Mouse (Mus musculus): ENCODE results near the gene Nprl3. TPM values are rescaled to one million over a fixed set of nuclear protein-coding genes. Genes with fewer than 3 reads are reported as not detected.

Nprl3 gene
- total RNA-seq, 2 experiments from 2014 or later, result 20.2 to 26.1 TPM

DNA sequence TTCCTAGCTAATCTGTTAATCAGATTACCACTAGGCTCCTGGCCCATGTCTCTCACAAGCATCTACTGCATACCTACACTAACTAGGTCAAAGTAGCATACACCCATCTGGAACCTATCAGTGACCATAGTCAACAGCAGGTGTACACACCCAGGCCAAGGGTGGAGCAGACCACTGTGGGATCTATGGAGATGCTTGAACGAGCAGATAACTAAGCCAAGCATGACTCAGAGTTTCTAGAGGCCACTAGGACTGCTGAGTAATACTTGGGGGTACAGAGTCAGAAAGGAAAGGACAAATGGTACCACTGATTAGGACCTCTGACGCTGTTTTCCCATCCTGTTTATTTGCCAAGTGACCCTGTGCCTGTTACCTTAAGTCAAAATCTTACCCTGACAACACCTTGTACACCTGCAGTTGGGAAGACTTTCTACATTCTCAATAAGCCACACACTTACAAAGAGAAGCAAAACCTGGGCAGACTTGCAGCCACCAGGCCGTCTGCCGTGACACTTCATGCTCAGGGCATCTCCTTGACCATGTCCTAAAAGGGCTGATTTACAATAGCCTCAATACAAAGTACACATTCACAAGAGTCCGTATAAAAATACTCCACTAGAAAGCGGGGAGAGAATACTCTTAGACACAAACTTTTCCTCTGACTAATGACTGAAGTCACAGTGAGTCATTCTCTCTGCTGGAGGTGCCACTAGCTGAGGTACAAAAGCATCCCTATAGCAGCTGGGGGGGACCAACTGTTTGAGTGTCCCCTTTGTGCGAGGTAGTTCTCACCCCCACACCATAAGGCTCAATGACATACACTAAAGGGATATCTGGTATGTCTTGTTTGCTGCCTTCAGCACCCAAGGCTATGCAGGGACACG, 16.4 kb downstream of the Nprl3 start:
- intact Hi-C loops (cut with DNase I), result no loop called here
- DNase-seq, result no peak

DNA sequence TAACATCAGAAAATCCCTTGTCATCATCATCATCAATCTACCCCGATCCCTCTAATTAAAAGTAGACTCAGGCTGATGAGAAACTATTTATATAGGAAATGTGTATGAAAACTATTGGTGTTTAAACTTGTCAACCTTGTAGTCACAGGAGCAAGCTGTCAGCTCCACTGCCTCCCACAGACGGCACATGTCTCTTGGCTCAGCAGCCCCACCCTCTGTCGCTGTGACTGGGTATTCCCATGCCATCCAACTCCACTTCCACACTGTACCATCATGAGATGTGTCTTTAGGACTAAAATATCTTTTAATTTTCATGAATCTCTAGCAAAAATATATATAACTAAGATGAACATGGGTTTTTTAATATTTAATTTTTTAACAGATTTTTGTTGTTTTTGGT, 19.2 kb downstream of the Nprl3 start:
- intact Hi-C loops (cut with DNase I), result no loop called here

DNA sequence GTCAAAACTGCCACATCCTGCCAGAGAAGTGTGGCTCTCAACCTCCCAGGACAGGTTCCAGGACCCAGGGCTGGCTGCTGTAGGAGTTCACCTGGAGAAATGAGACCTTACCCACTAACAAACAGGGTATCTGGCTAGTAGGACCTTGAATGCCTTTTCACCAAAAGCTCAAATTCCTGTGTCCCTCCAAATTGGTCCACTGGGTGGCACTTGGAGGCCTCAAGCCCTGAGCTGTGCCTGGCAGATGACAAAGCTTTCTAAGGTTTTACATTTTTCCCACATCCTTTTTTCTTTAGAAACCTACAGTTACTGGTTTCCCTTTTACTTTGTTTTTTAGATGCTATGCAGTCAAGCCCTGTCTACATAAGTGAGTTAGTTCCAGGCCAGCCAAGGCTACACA, 20.4 kb downstream of the Nprl3 start:
- DNase-seq, result no peak
- intact Hi-C loops (cut with DNase I), result no loop called here

More for the DNA sequence above, 19.2 kb downstream of the Nprl3 start:
- no peak for DNase-seq

DNA sequence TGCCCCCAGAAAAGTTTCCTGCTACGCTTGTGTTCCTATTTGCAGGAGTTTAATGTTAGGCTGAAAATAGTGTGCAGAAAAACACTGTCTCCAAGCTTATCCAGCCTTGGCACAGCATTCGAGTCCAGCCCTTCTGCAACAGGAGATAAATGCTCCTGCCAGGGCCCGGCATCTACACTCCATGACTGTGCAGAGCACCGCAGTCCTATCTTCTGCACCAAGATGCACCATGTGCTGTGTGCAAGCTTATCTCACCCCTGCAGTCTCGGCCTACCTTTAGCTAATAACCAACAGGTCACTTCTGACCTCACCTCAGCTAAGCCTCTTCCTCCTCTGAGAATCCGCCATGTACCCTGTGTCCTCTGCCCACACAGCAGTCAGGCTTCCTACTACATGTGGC, 21.9 kb downstream of the Nprl3 start:
- intact Hi-C loops (cut with DNase I), result no loop called here

DNA sequence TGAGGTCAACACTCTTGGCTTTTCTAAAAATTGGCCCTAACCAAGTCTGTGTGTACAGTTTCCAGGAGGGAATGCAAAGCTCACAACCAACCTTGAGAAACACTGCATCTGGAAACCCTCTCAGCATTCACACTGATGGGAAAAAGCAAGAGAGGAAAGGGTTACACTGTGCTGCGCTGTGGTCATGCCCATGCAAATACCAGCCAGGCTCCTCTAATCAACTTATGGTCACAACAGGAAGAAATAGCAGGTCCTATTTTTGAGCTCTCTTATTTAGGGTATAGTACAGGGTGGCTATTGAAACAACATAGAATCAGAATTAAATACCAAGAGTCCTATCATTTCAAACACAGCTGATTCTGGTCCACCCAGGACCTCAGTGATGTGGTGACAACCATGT, 22.9 kb downstream of the Nprl3 start:
- DNase-seq, result no peak
- intact Hi-C loops (cut with DNase I), result no loop called here

More for the DNA sequence above, 21.9 kb downstream of the Nprl3 start:
- DNase-seq, result no peak

DNA sequence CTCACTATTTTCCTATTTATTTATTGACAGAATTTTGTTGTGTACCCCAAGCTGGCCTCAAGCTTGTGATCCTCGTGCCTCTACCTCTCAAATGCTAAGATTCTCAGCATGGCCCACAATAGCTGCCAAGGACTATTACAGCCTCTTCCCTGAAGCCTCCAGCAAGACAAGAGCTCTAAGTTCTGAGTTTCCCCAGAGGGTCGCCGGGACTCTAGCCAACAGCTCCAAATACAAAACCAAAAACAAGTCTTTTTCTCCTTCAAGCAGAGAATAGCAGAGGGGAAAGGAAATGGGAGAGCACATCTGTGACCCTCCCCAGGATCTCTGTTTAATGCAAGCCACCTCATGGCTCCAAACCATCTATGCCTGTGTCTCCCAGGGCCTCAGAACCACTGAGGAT, 23.4 kb downstream of the Nprl3 start:
- DNase-seq, result peak in 1 of 2 experiments; percentile 51
- intact Hi-C loops (cut with DNase I), result no loop called here

DNA sequence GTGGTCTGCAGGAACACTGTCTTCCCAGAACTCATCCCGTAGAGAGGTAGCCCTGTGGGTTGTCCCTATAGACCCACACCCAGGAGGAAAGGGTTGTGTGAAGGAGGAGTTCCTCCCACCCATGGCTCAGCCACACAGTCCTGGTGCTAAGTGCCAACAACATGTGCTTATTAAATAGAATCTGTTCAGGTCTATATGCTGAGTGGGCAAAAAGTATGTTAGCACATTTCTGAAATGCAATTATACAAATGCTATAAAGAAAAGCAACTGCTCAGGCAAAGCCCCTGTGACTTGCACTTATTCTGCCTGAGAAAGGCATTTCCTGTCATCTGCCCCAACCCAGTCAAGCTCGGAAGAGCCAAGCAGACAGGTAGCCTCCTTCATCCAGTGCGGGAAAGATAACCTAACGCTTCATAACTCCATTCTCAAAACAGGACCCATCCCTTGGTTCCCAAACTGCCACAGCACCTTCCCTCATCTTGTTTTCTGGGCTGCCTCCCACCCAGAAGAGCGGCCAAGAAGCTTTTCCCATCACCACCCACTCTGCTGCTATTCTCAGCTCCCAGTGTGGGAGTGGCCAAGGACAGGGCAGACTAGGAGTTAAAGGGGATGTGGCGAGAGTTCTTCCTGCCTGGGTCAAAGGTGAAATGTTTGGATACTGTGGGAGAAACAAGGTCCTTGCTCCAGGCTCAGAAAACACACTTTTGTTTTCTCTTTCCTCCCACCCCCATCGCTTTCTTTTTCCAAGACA, 24.1 kb downstream of the Nprl3 start:
- intact Hi-C loops (cut with DNase I), result no loop called here
- no peak for DNase-seq

DNA sequence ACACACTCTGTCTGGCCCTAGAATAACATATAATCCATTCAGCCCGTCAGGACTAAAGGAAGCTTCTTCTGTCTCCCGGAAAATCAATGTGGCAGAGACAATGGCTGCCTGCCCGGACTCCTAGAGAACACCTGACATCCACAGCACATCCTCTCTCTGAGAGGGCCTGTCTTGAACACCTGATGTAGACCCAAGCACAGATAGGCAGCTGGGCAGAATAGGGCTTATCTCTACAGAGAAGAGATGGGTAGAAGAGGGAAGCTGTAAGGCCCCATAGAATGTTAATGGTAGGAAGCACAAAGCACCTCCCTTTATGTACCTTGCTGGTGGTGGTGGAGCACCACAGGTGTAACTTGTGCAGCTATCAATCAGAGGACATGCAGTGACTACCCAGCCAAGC, 25.3 kb downstream of the Nprl3 start:
- intact Hi-C loops (cut with DNase I), result no loop called here

DNA sequence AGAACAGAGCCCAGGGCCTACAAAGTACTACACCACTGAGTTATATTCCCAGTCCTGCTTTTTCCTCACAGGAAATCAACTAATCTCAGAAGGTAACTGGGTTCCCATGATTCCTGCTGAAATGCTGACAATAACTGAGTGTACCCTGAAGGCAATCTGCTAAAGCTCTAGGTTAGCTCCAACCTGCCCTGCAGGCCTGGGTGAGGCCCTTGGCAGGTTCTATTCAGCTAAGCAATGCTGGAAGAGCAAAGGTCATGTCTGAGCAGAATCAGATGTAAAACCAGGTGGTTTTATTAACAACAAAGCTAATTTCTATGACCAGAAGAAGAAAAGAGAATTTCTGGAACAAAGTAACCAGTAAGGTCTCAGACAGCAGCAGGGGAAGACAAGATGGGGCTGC, 26.1 kb downstream of the Nprl3 start:
- DNase-seq, result no peak
- intact Hi-C loops (cut with DNase I), result no loop called here

More for the DNA sequence above, 25.3 kb downstream of the Nprl3 start:
- DNase-seq, result no peak

DNA sequence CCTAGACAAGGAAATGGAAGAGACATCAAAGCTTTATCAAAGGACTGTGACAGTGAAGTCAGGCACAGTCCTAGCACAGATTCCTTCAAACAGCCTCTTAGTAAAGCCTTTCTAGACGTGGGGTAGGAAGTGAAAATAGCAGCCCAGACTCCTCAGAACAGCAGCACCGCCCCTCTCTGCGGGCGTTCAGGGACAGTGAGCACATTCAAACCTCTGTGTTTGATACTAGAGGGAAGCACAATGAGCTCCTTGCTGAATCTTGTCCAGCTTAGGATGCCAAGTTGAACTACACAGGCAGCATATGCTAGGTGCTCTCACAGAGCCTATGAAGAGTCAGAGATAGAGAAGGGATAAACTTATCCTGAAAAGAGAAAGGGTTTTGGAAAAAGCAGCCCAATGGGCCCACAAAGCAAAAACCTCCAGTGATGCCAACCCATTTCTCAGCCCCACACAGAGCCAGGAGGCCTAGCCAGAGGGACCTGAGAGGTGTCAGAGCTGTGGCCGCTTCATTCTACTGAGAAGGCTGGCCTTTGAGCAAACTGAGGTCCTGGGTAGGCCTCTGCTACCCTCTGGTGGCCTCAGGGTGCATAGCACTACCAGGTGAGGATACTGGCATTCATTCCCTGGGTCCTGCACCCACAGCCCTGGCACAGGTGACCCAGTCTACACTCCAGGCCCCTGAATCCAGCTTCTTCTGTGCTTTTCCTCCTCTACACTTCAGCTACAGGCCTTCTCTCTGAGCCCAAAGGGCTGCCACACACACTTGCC, 29.2 kb downstream of the Nprl3 start:
- peak; percentile 58 to 65 for DNase-seq
- intact Hi-C loops (cut with DNase I), result loop anchor here (1.0 to 2.0 kb wide), 2 partner anchors 23 to 55 kb away; no protein-coding TSS in a partner anchor

DNA sequence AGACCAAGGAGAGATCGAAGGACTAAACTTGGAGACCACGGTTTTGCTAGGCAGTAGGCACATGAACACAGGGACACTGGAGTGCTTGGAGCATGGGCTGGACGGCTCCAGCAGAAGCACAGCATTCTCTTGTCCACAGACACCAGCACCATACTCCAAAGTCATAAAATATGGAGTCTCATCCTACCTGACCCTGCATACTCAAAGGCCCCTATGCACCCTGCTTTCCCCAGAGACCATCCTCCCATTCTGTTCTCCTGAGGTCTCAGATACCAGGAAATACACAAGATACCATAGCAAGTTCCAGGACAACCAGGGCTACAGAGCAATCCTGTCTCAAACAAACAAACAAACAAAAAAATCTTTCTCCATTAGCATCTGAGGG, 30.1 kb downstream of the Nprl3 start:
- intact Hi-C loops (cut with DNase I), result no loop called here
- DNase-seq, result no peak

DNA sequence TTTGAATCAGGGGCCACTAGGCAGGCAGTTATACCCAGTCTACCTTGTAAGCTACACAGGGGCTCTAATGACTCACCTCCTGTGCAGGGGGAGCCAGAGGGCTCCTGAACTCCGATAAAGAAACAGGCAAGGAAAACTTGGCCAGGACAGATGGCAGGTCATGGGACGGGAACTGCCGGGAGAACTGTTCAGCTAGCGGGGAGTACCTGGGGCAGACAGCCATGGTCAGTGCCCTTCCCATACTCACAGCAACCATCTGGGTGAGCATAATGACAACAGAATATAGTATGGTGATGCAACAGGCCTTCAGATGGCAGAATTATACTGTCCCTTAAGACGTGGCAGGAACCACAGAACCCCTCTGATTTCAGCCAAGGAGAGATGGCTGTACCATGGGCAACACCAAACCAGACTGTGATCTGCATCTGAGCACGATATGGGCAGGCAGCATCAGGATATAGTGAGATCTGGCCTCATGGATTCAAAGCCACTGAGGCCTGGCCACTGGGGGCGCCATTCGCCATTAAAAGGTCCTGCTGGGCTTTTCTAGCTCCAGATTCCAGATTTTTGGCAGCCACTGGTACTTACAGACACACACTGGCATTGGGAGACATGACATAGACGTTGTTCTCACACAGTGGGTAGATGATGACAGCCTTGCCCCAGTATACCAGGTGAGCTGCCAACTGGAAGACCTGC, 30.6 kb downstream of the Nprl3 start:
- DNase-seq, result peak in 1 of 2 experiments; percentile 49
- intact Hi-C loops (cut with DNase I), result no loop called here

DNA sequence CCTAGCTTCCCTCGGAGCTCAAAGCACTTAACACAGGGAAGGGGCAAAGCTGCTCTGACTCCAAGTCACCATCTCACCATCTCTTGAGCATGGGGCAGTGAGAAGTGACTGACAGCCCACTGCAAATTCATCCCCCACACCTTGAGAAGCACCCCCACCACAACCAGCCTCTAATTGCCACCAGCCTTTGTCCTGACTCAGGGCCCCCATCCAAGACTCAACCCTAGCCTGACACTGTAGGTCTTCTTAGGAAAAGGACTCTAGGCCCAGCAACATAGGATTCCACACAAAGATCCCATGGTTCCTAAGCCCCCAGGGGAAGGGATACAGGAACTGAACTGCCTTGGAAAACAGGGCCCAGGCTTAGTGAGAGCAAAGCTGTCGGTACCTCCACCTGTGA, 31.4 kb downstream of the Nprl3 start:
- intact Hi-C loops (cut with DNase I), result no loop called here

DNA sequence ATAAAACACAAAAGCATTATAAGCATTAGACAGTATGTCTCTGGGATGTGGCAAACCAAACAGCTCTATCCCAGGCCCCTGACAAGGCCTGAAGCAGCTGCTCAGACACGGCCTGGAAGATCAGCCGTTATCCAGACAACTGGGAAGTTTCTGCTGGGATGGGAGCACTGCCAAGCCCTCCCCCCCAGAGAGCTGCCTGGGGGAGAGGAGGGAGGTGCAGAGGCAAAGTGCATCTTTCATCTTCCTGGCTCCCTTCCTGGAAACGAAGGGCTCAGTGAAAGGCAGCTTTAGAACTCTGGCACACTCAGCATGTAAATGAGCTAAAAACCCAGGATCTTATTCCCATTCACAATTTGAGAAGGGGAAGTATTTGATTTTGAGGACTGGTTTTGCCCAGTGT, 31.9 kb downstream of the Nprl3 start:
- intact Hi-C loops (cut with DNase I), result no loop called here
- peak; percentile 60 to 77 for DNase-seq

More for the DNA sequence above, 31.4 kb downstream of the Nprl3 start:
- DNase-seq, result no peak

DNA sequence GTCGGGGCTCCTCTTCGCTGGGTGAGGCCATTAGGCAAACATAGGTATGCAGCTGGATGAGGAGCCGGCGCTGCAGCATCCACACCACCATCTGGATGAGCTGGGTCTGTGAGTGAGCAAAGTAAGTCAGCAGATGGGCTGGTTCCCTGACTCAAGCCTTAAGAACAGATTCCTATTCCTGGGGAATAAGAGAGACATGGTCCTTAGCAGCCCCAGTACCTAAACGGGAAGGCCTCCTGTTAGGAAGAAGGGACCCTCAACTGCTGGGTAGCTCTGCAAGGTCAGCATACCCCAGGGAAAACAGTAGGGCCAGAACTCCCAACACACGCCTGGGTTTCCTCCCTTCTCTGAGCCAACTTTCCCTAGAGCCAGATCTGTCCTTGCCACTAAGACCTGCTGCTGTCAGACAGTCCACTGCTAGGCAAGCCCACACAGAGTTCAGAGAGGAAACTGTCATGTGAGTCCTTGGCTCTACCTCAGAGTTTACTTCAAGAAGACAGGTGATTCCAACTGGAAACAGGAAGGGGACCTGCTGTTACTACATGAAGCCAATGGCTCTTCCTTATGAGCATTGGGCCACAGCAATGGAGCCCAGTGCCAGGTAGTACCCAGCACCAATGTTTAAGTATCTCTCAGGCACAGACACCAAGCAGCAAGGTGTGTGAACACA, 32.6 kb downstream of the Nprl3 start:
- no peak for DNase-seq
- intact Hi-C loops (cut with DNase I), result no loop called here

DNA sequence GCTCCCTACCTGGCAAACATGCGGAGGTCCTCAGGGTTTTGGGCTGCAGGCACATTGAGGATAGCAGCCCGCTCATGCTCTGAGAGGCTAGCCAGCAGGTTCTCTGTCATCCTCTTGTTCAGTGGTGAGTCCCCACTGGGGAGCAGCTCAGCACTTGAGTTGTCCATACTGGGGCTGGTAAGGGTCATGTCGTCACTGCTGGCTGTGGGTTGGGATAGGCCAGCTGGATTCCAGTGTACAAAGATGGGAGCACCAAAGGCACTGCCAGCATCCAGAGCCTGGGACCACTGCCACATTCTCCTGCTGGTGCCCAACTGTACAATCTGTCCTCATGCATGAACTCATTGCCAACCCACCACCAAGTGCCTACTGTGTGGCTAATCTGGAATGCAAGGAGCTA, 33.6 kb downstream of the Nprl3 start:
- DNase-seq, result no peak
- intact Hi-C loops (cut with DNase I), result no loop called here

DNA sequence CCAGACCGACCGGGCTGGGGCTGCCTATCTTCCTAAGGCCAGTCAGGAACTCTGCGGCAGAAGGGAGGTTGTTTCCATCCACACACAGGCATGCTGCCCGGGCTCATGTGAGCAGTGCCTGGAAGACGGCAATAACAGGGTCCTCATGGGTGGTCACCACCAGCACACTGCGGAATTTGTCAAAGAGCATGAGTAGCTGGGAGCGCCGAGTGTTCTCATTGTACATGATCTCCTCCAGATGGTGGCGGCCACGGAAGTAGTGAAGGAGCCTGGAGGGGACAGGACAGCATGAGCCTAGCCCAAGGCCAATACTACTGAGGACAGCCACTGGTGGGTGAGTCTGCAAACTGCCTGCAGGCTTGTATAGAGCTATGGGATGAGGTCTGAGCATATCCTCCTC, 34.7 kb downstream of the Nprl3 start:
- DNase-seq, result no peak
- intact Hi-C loops (cut with DNase I), result no loop called here

DNA sequence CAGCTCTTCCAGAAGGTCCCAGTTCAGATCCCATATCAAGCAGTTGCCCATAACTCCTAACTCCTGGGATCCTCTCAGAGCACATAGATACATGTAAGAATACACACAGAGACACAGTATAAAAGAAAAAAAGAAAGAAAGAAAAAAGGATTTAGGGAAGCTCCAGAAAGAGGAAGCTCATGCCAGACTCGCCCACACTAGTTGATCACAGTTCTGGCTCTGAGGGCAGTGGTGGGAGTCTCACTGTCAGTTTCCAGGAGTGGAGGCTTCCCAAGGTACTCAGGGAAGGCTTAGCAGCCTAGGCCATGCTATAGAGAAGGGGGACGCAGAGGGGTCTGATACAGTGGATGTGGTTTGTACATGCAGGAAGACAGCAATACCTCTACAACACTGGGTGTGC, 36.4 kb downstream of the Nprl3 start:
- intact Hi-C loops (cut with DNase I), result no loop called here

DNA sequence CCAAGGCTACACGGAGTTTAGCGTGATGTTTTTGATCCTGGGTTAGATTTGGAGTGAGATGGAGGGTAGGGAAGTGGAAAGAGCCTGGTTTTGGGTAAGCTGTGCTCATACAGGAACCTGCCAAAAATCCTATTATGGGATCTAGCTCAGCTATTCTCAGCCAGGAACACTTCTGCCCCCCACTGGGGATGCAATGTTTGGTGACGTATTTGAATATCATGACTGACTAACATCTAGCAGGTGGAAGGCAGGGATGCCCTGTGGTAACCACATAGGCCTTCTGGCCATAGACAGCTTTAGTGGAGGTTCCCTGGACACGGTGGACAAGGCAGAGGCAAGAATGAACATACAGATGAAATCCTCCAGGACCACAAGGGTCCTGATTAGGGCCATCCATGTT, 37.3 kb downstream of the Nprl3 start:
- DNase-seq, result no peak
- intact Hi-C loops (cut with DNase I), result no loop called here

More for the DNA sequence above, 36.4 kb downstream of the Nprl3 start:
- DNase-seq, result no peak

Measured in gastrocnemius, postnatal 36 days (tissue).